Mouse (Mus musculus): ENCODE results near the gene Gm28729.

DNA sequence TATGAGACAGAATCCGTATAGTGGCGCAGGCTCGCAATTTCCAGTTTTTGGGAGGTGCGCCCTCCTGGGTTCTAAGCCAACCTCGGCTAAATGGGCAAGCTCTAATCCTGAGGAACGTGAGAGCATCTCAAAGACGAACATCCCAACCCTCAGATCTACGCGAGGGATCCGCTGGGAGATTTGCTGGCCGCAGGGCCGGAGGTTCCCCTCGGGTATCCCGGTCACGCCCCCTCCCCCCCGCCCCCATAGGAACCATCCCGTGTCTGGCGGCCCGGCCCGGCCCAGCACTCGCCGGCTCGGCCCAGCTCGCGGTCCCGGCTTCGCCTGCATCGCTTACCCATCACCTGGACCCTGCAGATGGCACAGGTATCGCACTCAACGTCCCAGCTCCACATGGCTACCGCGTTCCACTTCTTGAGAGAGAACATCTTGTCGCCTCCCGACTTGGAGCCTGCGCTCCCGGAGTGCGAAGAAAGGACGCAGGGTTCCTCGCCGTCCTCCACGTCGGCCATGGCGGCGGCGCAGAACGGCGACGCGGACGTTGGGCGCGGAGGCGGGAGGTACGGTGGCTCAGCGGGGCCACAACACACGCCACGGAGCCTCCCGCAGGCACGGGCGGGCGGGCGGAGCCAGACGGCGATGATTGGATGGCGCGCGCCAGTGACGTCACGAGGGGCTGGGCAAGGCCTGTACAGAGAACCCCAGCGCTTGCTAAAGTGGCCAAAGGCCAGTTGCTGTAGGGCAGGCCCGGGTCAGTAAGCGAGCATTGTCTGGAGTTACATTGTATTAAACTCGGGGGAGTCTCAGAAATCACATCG is 46.8 kb downstream of the Gm28729 start, which contains the start of gene Rnf7:
- TF ChIP-seq CTCF (IDR thresholded peaks at IDR 0.05; ENCODE audit: low read depth, low read length) (no peak), TAL1 (conservative IDR thresholded peaks at IDR 0.05; ENCODE audit: low read depth, low read length) (no peak)
